Mouse (Mus musculus) natural killer cell, adult 2 months (primary cell): ENCODE measurements around the gene Arhgap8.
A peak's percentile ranks its signal among the peaks of the same experiment; 100 is the strongest.
"Not testable (repeated sequence)": the region's sequence is repeated elsewhere in the genome, so short reads cannot be mapped to it uniquely, and the experiment has no call there.

Experiments
- DNase-seq, 2 experiments: peaks; one replicate each; pipeline ENCODE4 v3.0.0; 2022; ENCODE audit warnings: low spot score in 2 of 2

The Arhgap8 gene

DNA sequence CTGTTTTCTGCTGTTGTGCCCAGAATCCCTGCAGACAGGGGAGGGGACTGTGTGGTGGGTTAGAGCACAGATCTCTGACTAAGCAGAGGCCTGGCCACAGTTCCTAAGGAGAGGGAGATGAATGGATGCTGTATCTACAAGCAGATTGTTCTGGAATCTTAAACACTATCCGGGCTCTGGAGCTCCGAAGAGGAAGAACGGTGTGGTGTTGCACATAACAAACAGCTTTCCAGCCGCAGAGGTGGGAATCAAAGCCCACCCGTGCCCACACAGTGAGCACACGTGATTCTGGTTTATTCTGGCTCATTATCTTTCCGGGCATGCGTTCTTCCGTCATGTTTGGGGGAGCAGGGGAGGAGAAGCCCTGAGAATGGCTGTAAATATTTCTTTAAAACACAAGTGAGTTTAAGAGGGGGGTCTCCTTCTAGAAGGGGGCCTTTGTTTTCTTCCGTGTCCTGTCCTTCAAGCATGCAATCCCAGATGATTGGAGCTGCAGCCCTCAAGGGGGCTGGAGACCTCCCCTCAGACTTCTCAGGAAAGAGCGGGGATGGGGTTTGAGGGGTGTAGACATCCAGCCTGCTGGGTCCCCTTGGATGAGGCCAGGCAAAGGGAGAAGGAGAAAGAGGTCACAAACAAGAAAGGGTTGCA, 16.6 kb downstream of the Arhgap8 start:
- DNase-seq = no peak

DNA sequence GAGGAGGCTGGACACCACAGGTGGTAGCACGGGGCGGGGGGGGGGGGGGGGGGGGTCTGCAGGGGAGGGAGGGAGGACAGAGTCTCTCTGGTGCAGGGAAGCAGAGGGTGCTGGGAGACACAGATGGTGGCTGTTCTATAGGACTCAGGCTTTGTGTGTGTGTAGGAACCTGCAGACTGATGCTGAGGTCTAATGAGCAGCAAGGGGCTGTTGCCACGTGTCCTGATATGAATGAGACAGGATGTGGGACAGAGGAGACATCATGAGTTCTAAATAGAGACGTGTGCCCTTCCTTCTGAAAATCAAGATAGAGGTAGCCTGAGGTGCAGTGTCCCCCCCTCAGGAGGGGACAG, 17.1 kb downstream of the Arhgap8 start:
- DNase-seq = no peak

DNA sequence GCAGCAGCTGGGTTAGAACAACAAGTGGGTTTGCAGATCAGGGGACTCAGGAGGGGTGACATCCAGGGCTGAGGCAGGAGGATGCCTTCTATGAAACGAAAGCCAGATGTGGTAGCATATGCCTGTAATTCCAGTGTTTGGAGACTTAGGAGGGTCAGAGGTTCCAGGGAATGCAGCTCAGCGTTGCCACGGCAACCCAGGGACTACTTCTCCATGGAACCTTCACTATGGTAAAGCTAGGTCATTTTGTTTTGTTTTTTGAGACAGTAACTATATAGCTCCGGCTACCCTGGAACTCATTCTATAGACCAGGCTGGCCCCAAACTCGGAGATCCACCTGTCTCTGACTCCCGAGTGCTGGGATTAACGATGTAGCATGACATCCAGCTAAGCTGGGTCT, 18.4 kb downstream of the Arhgap8 start:
- DNase-seq = no peak

DNA sequence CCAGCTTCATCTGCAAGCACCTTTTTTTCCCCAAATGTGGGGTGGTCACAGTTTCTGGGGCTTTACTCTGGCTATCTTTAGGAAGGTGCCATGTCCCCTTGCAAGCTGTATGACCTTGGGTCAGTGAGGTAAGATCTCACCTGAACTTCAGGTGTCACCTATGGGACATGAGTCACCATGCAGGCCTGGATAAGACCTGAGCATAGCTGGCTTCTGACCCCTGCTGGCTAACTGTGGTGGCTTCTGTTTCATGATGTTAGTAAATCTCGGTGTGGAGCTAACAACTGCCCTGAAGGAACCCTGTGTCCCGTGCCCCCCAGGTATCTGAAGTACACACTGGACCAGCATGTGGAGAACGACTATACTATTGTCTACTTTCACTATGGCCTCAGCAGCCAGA, 21.7 kb downstream of the Arhgap8 start:
- no peak for DNase-seq

DNA sequence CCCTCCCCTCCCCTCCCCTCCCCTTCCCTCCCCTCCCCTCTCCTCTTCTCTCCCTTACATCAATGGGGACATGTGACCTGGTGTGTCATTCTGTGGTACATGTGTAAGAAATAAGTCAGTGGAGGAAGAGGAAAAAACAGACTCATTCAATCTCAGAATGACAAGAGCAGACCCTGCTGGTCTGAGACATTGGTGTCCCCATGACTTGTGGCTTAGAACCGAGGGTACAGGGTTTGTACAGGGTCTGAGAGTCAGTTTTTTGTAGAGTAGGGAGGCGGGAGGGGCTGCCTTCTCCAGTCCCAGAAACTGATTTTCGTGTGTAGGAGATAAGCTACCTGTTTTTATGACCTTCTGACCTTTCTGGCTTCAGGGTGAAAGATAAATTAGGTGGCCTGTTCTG, 23.5 kb downstream of the Arhgap8 start:
- DNase-seq = no peak

DNA sequence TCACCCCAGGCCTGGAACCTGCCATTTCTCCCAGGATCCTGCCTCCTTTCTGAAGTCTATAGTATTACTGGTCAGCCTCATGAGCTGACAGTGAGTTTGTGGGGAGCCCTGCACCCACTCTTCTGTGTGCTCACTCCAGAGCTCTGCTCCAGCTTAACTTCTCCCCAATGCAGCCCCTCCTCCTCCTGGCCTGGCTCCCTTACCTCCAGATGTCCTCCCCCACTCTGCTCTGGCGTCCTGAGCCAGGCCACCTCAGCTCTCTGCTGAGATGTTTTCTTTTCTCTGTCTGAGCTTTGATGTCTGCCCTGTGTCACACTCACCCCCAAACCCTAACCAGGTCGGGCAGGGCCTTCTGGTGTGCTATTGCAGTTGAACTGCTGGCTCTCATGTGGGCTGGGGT, 24.5 kb downstream of the Arhgap8 start:
- DNase-seq = no peak

DNA sequence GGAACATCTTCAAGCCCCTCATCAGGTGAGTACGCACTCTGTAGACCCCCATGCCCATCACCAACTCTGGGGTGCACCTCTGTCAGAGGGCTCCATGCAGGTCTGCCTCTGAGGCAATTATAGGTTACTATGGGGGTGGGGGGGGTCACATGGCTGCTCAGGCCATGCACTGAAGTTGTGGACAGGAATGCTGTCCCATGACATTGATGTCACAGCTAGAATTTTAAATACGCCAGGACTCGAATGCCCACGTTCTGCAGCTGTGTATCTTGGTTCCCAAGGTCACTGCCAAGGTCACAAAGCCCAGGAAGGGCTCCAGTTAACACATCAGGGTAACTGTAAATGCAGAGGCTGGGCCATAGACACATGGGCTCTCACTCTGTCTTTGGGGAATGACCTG, 26.0 kb downstream of the Arhgap8 start:
- no peak for DNase-seq

DNA sequence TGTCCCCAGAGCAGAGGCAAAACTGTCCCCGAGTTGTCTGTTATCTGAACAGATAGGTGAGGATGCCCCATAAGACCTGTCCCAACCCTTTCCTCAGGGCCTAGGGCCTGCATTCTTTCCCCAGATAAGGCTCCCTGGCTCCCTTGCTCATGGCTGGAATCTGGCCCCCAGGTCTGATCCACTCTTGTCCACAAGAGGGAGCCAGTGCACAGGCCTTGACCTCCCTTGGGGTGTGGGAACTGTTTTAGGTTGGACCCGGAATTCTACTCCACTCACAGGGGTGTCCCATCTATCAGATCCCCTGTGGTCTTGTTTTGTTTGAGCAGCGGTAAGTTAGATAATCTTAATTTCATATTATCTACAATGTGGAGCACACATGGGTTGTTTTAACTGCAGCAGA, 35.1 kb downstream of the Arhgap8 start:
- peak; percentile 20 to 49 for DNase-seq

DNA sequence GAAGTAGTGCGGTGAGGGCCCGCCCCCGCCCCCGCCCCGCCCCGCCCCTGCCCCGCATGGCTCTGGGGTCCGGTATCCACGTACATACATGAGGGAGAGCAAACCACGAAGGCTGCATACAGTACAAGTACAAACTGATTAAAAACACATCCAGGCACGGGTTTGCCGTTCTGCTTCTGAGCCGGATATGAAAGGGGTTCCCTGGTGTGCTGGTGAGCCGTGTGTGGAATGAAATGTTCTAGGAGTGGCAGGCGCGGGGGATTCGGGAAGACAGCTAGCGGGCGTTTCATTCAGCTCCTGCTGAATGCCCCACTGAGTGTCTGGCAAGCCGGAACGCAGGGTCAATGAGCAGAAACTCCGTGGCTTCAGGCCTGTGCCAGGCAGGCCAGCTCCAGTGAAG, 36.6 kb downstream of the Arhgap8 start:
- no peak for DNase-seq

DNA sequence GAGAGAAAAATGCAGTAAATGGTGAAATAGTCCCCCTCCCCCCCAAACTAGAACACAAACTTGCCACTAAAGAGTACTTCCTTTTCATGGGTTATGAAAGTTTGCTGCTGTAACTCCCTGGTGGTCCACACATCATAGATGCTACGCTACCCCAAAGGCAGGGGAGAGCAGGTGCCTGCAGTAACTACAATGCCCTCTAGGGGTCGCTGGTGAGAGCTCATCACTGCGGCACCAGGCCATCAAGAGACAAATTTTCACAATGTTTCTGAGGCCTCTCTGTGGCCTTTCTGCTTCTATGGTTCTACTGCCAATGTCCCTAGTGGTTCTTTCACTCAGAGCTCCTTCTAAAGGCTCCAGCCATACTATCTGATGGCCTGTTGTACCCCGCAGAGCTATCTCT, 38.6 kb downstream of the Arhgap8 start:
- peak; percentile 14 to 49 for DNase-seq

DNA sequence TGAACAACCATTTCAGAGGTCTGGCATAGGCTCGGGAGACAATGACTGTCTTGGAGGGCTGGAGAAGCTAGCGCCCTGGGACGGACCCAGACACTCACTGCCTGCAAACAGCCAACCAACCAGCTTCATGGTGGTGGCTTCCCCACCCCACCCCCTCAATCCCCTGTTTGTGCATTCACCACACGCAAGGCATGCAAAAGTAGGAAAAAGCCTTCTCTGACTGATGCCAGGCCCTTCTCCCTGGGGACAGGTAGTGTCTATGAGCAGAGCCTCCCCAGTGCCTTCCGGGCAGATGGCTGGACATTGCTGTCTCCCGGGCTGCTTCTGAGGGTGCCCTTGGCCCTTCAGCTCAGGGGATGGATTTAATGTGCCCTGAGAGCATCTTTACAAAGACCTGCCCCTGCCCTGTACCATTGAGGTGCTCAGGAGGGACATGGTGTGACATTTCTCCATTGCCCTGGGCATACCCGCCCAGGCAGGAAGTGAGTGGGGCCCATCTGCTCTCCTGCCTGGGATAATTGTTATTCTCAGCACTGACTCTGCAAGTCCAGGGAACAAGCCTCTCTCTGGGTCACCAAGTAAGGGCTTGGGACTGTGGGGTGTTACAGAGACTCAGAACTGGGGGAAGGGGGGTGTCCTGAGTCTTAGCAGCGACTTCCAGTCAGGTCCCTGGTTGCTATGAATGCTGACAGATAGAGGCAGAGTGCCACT, 43.0 kb downstream of the Arhgap8 start:
- DNase-seq = no peak

DNA sequence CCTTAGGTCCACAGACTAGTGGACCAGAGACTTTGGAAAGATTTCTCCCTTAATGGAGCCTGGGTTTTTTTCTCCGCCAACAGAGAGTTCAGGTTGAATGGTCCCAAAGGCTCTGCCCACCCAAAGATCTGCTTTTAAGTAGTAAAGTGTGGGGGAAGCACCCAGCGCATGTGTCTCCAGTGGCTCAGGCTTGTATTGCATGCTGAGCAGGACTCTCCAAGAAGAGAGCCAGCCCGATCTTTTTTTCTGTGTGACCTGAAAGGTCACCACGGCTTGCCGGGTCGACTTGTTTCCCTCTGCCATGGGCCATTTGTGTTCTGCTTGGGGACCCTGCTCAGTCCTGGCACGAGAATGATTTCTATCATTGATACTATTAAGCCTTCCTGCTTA, 43.6 kb downstream of the Arhgap8 start:
- DNase-seq = no peak

DNA sequence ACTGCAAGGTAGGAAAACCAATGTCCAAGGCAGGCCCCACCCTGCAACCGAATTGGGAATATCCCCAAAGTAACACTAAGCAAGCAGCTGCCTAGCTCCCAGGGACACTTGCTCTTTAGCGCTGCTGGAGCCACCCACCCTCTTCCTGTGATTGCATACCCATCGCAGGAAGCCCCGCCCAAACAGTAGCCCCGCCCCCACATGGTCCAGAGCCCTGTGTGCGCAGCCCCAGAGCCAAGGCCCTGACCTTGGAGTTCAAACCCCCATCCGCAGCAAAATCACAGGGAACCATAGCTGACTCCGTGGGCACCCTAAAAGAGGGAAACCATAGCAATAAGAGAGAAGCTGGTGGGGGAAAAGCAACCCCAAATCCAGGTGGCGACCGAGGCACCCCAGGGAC, 46.8 kb downstream of the Arhgap8 start:
- no peak for DNase-seq

DNA sequence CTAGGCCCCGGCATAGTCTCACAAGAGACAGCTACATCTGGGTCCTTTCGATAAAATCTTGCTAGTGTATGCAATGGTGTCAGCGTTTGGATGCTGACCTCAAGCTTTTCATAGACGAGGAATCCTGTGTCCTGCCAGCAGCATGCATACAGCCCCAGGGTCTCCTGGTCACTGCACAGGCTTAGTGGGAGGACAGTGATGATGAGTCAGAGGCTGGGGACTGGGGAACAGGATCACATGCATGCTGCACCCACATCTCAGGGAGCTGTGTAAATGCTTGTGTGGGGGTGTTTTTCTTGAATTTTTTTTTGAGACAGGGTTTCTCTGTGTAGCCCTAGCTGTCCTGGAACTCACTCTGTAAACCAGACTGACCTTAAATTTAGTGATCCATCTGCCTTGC, 48.7 kb downstream of the Arhgap8 start:
- not testable (repeated sequence) for DNase-seq

DNA sequence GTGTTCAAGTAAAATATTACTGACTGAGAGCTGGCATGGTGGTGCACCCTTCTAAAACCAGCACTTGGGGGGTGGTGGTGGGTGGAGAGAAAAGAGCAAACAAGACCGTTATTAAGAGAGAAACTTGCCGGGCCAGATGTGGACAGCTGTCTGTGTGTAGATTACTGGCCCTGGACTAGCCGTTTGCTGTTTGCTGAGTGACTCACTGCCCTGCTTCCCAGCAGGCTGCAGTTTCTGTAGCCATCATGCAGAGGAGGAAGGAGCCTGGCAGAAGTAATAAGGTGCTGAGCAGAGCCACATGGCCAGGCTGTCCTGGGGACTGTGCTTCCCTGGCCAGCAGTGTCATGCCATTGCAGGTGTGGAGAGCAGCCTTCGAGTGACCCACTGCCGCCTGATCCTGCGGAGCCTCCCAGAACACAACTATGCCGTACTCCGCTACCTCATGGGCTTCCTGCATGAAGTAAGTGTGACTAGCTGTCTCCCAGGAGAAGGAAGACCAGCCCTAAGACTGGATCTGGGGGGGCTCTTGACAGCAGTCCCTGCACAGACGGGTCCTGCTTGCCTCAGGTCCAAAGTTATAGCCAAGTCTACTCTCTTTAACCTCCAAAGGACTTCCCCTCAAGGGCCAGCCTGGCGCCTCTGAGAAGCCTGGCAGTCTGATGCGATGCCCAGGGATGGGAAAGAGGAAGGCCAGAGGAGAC, 49.9 kb downstream of the Arhgap8 start:
- no peak for DNase-seq

DNA sequence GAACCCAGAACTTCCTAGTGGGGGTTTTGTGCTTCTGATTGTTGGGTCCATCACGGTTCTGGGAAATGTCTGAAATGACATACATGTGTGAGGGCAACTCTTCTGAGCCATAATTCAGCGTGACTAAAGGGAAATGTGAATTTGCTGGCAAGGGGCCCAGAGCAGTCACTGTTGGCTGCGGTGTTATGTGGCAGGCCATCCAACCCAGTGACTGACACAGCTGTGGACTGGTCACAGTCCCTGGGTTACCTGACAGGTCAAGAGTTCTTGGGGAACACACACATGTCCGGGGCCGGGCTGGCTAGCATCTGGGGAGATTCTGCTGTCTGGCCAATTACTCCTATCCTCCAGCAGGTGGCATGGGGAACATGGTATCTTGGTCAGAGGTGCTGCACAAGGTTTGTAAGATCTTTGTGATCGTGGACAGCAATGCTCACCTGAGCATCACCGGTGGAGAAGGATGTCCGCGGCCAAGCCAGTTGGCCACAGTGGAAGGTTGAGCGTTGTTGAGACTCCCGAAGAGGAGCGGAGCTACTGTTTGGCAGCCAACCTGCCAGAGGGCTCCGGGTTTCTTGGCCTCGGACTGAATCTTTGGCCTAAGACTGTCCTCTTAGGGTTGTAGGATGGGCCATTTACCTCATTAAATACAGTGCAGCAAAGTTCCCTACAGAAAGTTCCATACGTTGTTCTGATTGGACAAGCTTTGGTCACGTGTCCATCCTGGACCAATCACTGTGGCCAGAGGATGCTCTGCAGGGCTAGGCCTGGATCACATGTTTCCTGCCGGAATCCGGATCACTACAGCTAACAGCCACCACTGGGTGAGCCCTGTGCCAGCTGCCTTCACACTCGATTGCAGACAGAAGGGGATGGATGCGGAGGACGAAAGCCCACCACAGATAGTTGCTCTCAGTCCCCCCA, 52.6 kb downstream of the Arhgap8 start:
- DNase-seq = no peak

DNA sequence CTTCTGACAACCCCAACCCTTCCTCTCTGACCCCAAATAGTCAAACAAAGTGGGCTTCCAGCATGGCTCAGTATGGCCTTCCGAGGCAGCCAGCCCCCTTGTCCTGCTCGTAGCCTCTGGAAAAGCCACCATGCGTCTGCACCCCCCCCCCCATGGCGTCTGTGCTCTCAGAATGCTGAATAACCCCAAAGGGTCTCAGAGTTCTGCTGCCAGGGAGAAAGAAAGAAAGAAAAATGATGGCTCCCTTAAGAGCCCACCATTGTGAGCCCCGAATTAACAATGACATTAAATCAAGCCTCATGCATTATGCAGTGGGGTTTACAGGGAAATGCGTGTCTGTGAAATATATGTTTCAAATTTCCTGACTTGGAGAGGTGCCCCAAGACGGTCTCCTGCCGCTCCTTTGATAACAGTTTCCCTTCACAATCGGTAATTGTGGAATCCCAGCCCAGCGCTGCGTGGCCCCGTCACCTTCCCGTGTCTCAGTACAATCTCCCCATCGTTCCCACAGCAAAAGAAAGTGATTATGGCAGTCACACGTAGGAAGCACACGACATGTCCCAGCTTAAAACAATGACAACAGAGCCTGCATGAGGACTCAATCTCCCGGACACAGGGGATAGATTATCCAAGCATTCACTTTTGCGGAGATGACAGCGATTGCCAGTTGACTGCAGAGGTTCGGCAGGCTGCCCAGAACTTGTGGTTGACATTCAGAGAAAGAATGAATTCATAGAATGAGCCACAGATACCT, 55.7 kb downstream of the Arhgap8 start:
- DNase-seq = no peak

DNA sequence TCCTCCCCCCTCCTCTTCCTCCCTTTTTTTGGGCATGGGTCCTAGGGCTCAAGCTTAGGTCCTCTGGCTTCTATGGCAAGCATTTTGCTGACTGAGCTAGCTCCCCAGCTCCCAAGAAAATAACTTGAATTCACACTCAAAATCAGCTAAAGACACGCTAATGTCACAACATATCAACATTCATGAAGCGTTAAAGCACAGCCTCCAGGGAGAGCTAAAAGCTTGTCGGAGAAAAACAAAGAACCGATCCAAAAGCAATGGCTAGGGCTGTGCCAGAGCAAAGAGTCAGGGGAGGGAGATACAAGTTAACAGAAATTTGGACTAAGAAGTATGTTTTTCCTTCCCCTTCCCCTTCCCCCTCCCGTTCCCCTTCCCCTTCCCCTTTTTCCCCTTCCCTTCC, 58.7 kb downstream of the Arhgap8 start:
- no peak for DNase-seq

DNA sequence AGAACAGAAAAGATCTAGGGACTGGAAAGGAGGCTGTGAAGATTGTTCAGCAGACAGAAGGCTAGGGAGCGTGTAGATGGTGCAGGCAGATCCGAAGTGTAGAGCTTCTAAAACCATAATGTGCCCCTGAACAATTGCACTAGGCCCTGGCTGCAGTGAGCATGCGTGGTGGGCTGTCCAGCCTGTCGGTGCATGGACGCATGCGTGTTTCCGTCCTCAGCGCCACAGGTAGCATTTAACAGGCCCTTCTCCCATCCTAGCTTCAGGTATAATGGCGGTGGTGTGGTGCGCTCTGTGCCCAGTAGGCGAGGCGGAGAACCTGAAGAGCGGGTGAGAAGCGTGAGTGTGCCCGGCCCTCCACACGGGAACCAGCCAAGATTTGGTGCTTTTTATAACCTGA, 65.0 kb downstream of the Arhgap8 start:
- DNase-seq = no peak

DNA sequence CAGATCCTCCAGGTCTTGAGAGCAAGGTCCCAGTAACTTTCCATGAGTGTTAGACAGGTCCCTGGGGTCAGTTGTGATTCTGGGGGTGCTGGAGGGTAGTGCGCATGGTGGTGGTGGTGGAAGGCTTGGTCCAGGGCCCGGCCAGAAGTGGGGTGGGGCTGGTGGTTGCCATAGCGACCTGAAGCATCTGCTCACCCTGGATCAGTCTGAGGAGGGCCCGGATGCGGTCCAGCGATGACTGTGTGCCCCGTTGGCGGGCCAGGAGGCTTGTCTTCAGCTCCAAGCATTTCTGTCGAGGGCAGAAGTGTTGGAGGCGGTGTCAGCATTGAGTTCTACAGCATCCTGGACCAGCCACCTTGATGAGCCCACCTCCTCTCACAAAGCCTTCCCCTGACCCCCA, 67.3 kb downstream of the Arhgap8 start:
- DNase-seq = no peak

DNA sequence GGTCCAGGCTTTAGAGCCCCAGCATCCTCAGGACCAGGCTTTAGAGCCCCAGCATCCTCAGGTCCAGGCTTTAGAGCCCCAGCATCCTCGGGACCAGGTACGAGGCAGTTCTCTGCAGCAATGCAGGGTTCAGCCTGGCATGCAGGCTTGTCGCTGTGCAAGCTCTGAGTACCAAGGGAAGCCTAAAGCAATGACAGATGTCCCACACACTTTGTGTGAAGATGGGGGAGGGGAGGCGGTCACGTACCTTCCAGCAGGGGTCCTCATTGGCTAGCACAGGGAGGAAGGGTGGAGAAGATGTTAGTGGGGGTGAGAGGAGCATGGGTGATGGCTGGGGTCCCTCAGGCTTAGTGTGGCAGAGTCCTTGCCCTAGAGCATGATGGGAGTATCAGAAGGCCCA, 73.8 kb downstream of the Arhgap8 start:
- no peak for DNase-seq

DNA sequence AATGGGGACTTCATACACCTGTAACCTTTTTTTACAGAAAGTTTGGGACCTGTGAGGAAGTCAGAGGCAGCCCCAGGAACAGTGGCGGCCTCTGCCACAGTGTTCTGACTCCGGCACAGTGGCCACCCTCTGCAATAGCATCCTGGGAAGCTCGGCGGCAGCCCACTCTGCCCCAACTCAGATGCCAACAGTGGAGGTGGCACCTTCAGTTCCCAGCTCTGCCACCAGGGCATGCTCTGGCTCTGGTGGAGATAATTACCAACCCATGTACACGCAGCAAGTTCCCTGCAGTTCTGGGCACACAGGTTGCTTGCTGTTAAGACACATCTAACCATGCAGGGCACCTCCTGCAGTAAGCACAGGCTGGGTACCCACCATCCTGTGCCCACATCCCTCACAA, 80.3 kb downstream of the Arhgap8 start:
- no peak for DNase-seq
